Mouse (Mus musculus): ENCODE measurements at regions not wholly inside any gene's neighbourhood (a gene's known extent, or its start where the extent isn't known, plus 50 kb on each side); places are given as distances from the start of the nearest gene placed in this dataset.

DNA sequence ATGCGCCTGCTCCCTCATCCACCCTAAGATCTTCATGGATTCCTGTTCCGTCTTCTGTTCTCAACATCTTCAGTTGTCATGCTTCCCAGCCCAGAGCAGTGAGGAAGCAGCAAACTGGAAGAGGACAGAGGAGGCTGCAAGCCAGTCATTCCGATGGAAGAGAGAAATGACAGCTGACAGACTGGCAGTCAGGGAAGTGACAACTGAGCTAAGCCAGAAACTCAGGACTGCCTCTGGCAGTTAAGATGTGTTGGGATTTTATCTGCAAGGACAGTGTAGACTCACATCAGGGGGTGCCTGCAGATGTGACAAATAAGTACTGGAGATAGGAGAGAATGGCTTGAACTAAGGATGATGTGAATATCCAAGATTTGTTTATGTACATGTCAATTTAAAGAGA is 106.1 kb upstream of the Fam92a start:
- TF ChIP-seq CTCF (IDR thresholded peaks at IDR 0.05; ENCODE audit: low read depth, low read length) (no peak), POLR2A (IDR thresholded peaks at IDR 0.05; ENCODE audit: insufficient read depth, low read length) (no peak)

All from ES-Bruce4 (cell line).